Mouse (Mus musculus) liver, embryonic 14.5 days (tissue): Measurements from ENCODE around the gene Atg2b. TPM values are rescaled to one million over a fixed set of nuclear protein-coding genes. Genes with fewer than 3 reads are reported as not detected.

Experiments
- ATAC-seq: fragments of 200-750 bp; cut with Nextera tagmentation; 2 replicates; pipeline ENCODE4 v1.8.0; 2017; ENCODE audit warnings: moderate number of reproducible peaks, mild to moderate bottlenecking, moderate library complexity; ENCODE audit not compliant: insufficient read depth
- DNase-seq, 3 experiments: peaks; one replicate each; pipeline ENCODE4 v3.0.0-alpha.2; 2012 to 2013; ENCODE audit warnings: low read depth in 3 of 3, low spot score in 3 of 3
- H3K27ac ChIP-seq: fragments of 300-500 bp; sonication (generic); 2 replicates; pipeline ENCODE4 v1.5.1; 2014; ENCODE audit warnings: moderate library complexity, mild to moderate bottlenecking, control low read depth, inconsistent platforms
- H3K27me3 ChIP-seq: fragments of 300-500 bp; sonication (generic); 2 replicates; pipeline ENCODE4 v1.6.1; 2014; ENCODE audit warnings: mild to moderate bottlenecking, low read length, moderate library complexity; ENCODE audit not compliant: control insufficient read depth, insufficient read depth
- H3K36me3 ChIP-seq: fragments of 300-500 bp; sonication (generic); replicated peaks from 2 replicates; pipeline ENCODE4 v1.6.1; 2014; ENCODE audit warnings: low read depth; ENCODE audit not compliant: control insufficient read depth, insufficient read depth
- H3K4me1 ChIP-seq, 2 experiments: fragments of 200-500 bp in 1 of 2; fragments of 300-500 bp in 1 of 2; sonication (generic) in 1 of 2; replicated peaks; 2 replicates each; pipeline ENCODE4 v1.6.1; 2012 to 2014; ENCODE audit warnings: antibody characterized with exemption in 1 of 2, inconsistent platforms in 1 of 2, low read length in 1 of 2; ENCODE audit not compliant: control insufficient read depth in 2 of 2, insufficient read depth in 2 of 2
- H3K4me2 ChIP-seq: fragments of 300-500 bp; sonication (generic); 2 replicates; pipeline ENCODE4 v1.6.1; 2014; ENCODE audit warnings: low read depth, mild to moderate bottlenecking, control low read depth, moderate library complexity
- H3K4me3 ChIP-seq, 2 experiments: fragments of 200-500 bp in 1 of 2; fragments of 300-500 bp in 1 of 2; sonication (generic) in 1 of 2; 2 replicates each; pipeline ENCODE4 v1.5.1; 2012 to 2014; ENCODE audit warnings: low read depth in 2 of 2, low read length in 2 of 2, mild to moderate bottlenecking in 2 of 2, control low read depth in 1 of 2, inconsistent platforms in 1 of 2, moderate library complexity in 1 of 2; ENCODE audit not compliant: insufficient read depth in 1 of 2
- H3K9ac ChIP-seq: fragments of 300-500 bp; sonication (generic); replicated peaks from 2 replicates; pipeline ENCODE4 v1.6.1; 2014; ENCODE audit warnings: mild to moderate bottlenecking, control low read depth, moderate library complexity
- H3K9me3 ChIP-seq: fragments of 300-500 bp; sonication (generic); 2 replicates; pipeline ENCODE4 v1.6.1; 2016; ENCODE audit warnings: low read length, mixed read lengths; ENCODE audit not compliant: control insufficient read depth
- CTCF ChIP-seq: IDR thresholded peaks from 2 replicates; pipeline ENCODE4 v1.5.1; 2016; ENCODE audit warnings: antibody characterized with exemption, low read depth, control low read depth
- EP300 ChIP-seq: IDR thresholded peaks from 2 replicates; pipeline ENCODE4 v1.6.1; 2016; ENCODE audit warnings: antibody characterized with exemption, low read depth
- WGBS: fragments of 180-500 bp; shearing (Covaris S2); extraction: QIAGEN DNeasy Blood & Tissue Kit; methylation state at CpG from one replicate; pipeline ENCODE4 v1.1.7; 2014; ENCODE audit not compliant: insufficient replicate concordance; 5-methylcytosine and 5-hydroxymethylcytosine counted together
- polyA plus RNA-seq, 2 experiments: library from polyadenylated mRNA; depleted of rRNA in 1 of 2; stranded (reverse) in 1 of 2; unstranded in 1 of 2; fragments of >200 nt; fragmentation: Nextera tagmentation in 1 of 2; extraction: Ambion mirVana in 1 of 2; gene quantifications; 2 replicates each; pipeline versions ENCODE4 v1.2.1 to v1.2.3; 2012 to 2014

Gene Atg2b
- polyA plus RNA-seq, 2 experiments = 6.6 to 13.3 TPM

GRCm38 (mm10) chr12:105642770-105643321 lies 42.2 kb downstream of the Atg2b start:
- H3K27ac ChIP-seq = no peak overlapping the region
- DNase-seq = no peak
- whole genome bisulfite sequencing = 86% methylated on average over 11 of the region's 11 CpGs
- TF ChIP-seq CTCF (no peak), EP300 (no peak)
- H3K4me1 ChIP-seq = no peaks in the 10 kb centered on the region
- no peaks in the 10 kb centered on the region for H3K9me3 ChIP-seq
- ATAC-seq = no peak
- H3K4me3 ChIP-seq = no peak overlapping the region
- H3K27me3 ChIP-seq = no peaks in the 10 kb centered on the region
- H3K36me3 ChIP-seq = peaks cover 91% of the 10 kb centered on the region
- no peak overlapping the region for H3K9ac ChIP-seq
- no peak overlapping the region for H3K4me2 ChIP-seq

- H3K36me3 ChIP-seq = peaks cover 87% of the 10 kb centered on the region
- DNase-seq = no peak
- H3K9me3 ChIP-seq = no peaks in the 10 kb centered on the region
- 64% methylated on average over 4 of the region's 4 CpGs for WGBS
- H3K4me1 ChIP-seq = no peaks in the 10 kb centered on the region
- H3K27ac ChIP-seq = no peak overlapping the region
- no peak for ATAC-seq
- no peak overlapping the region for H3K4me2 ChIP-seq
- TF ChIP-seq CTCF (peak; percentile 32; the same call in 1 of the 2 replicates), EP300 (no peak)
- no peak overlapping the region for H3K4me3 ChIP-seq
- no peak overlapping the region for H3K9ac ChIP-seq
- no peaks in the 10 kb centered on the region for H3K27me3 ChIP-seq
Observed at GRCm38 (mm10) chr12:105637554-105637953, 47.5 kb downstream of the Atg2b start.

DNA sequence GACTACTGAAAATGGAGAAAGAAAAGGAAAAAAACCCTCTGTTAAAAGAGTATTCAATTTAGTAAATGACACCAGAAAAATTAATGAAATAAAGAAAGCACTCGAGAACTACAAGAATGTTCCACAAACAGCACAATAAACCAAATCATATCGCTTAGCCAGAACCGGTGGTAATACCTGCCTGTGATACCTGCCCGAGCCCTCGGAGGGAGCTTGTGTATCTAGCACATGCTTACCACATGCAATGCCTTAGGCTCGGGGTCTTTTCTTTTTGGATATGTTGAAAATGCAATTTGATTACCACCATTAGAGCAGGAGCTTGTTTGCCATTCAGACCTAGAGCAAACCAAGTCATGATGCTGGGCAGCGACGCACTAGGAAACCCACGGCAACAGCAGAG lies 48.5 kb downstream of the Atg2b start:
- TF ChIP-seq CTCF = no peak
- no peak for TF ChIP-seq EP300
- Histone ChIP-seq H3K4me2 (no peak overlapping the region), H3K9me3 (no peaks in the 10 kb centered on the region), H3K27me3 (no peaks in the 10 kb centered on the region), H3K36me3 (peaks cover 77% of the 10 kb centered on the region), H3K27ac (no peak overlapping the region), H3K4me3 (no peak overlapping the region), H3K9ac (no peak overlapping the region), H3K4me1 (no peaks in the 10 kb centered on the region)
- WGBS = 86% methylated on average over 9 of the region's 9 CpGs
- ATAC-seq (no peak), DNase-seq (no peak)

GRCm38 (mm10) chr12:105634374-105635067 lies 50.5 kb downstream of the Atg2b start:
- Histone ChIP-seq H3K27me3 (no peaks in the 10 kb centered on the region), H3K4me1 (no peaks in the 10 kb centered on the region), H3K4me3 (no peak overlapping the region), H3K4me2 (no peak overlapping the region), H3K9me3 (no peaks in the 10 kb centered on the region), H3K9ac (no peak overlapping the region), H3K27ac (no peak overlapping the region), H3K36me3 (peaks cover 59% of the 10 kb centered on the region)
- TF ChIP-seq EP300 (no peak), CTCF (no peak)
- 84% methylated on average over 13 of the region's 13 CpGs for WGBS
- DNase-seq (no peak), ATAC-seq (no peak)

- peaks cover 33% of the 10 kb centered on the region for H3K36me3 ChIP-seq
- no peak for ATAC-seq
Observed at GRCm38 (mm10) chr12:105625798-105626197, 59.2 kb downstream of the Atg2b start.

More at GRCm38 (mm10) chr12:105625798-105626197, 59.2 kb downstream of the Atg2b start:
- H3K9ac ChIP-seq = no peak overlapping the region
- TF ChIP-seq EP300 (no peak), CTCF (no peak)
- no peak overlapping the region for H3K4me2 ChIP-seq
- no peak overlapping the region for H3K27ac ChIP-seq
- H3K9me3 ChIP-seq = no peaks in the 10 kb centered on the region
- no peaks in the 10 kb centered on the region for H3K4me1 ChIP-seq
- no peak overlapping the region for H3K4me3 ChIP-seq
- H3K27me3 ChIP-seq = no peaks in the 10 kb centered on the region
- no peak for DNase-seq
- 78% methylated on average over 7 of the region's 7 CpGs for WGBS
